12 mouse cellular contexts compared by ENCODE assay signal in the genomic region with DNA sequence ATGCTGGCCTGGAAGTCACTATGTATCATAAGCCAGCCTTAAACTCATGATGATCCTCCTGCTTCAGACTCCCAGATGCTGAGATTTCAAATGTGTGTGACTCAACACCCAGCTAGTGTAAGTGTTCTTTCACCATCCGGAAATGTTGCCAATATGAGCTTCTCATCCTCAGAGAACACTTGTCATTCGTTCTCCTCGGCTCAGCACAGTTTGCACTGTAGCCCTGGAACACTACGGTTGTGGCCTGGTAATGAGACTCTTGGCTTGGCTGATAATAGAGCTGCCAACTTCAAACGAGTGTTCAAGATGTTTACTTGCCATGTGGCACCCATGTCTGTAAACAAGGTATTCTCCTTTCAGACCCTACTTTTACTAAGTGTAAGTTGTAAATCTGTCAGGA.
"Had no signal": no experiment of that assay in that cellular context is flagged by ENCODE, and none has a peak within 500 bp of the region (broad histone marks: within the 10 kb centered on the region; RNA-seq: fewer than 3 reads in every experiment).

No protein-coding gene starts in this region.

- H3K4me3 ChIP-seq: left cerebral cortex, adult 2 months; limb, embryonic 10.5 days; liver, embryonic 15.5 days; lung, embryonic 15.5 days; midbrain, embryonic 15.5 days; neural tube, embryonic 12.5 days had no signal

- DNase-seq: kidney, adult 11 months; kidney, adult 9 months; kidney, postnatal 36 days; spleen, adult 18-20 months; thymus, adult 18-20 months; thymus, postnatal 14 days had no signal
